Mouse (Mus musculus) adrenal gland, postnatal 14 days (tissue): ENCODE measurements around the gene Spopl. TPM values are rescaled to one million over a fixed set of nuclear protein-coding genes. Genes with fewer than 3 reads are reported as not detected.
"Not testable (repeated sequence)": the region's sequence is repeated elsewhere in the genome, so short reads cannot be mapped to it uniquely, and the experiment has no call there.

ENCODE experiments used
- DNase-seq: peaks from one replicate; pipeline ENCODE4 v3.0.0; 2021; ENCODE audit warnings: mixed read lengths
- long read RNA-seq, 2 experiments: library from polyadenylated mRNA; stranded (forward); transcript quantifications; one replicate each; pipeline ENCODE4 v2.0.0; 2021
- total RNA-seq: library from RNA; stranded (reverse); gene quantifications from 2 replicates; pipeline ENCODE4 v1.2.3, GENCODE M21; 2021

Gene Spopl
- 19.7 and 24.2 TPM in 2 replicates for total RNA-seq
- long read RNA-seq, experiment 1, full-length matches to known transcripts: 4 of 6 reads
- long read RNA-seq, experiment 1, partial matches to known transcripts: 0 of 6 reads
- long read RNA-seq, experiment 1, other reads (novel, unspliced or antisense): 2 of 6 reads
- long read RNA-seq, experiment 2, full-length matches to known transcripts: 9 of 14 reads
- long read RNA-seq, experiment 2, partial matches to known transcripts: 2 of 14 reads
- long read RNA-seq, experiment 2, other reads (novel, unspliced or antisense): 3 of 14 reads

DNA sequence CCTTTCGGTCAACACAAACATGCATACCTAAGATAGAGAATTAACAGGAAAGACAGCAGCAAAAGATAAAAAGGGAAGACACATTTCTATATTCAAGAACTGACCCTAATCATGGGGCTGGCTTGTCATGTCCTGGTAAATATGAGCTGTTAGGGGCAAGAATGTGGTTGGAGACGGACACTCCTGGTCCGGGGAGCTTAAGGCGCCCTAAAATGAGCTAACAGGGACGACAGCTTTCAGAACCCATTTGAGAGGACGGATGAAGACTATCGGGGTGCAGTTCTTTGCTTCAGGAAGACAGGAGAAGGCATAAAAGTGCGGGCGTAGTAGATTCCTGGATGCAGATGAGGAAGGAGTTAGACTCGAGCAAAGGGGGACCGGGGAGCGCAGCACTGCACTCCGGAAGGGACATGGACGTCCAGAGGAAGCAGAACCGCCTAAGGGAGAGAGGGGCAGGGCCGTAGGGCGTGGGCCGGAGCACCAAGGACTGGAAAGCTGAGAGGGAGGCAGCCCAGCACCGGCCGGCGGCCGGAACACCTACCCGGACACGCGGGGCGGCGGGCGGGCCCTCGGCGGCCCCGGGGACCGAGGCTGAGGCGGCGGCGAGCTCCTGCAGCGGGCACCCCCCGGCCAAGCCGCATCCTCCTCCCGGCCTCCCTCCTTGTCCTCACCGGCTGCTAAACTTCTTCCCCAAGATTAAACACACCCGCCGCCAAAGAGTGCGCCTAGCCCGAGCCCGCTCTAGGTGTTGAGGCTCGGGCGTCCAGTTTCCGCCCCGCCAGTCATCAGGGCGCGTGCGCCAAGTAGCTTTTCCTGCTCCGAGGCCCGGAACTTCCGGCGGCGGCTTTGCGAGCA lies at the start of gene Spopl:
TSS of gene Spopl (minus strand) at position 805 of the 855 bp plus-strand sequence.
- peak; percentile 93 for DNase-seq

DNA sequence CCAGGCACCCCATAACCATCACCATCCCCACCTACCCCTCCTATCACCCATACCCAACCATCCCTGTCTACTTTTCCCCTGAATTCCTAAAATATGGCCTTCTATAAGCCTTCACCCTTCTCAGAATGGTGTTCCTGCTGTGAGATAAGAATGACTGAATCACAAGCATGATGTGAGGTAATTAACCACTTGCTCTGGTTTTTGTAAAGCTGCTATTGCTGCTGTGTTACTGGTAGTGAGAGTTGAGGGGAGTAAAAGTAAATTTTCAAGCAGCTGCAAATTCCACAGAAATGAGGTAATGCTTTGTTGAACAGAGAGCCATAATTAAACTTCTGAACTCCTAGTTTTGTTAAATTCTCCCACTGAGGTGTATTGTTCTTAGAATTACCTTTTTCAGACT lies 48.2 kb upstream of the Spopl start:
- DNase-seq: no peak

DNA sequence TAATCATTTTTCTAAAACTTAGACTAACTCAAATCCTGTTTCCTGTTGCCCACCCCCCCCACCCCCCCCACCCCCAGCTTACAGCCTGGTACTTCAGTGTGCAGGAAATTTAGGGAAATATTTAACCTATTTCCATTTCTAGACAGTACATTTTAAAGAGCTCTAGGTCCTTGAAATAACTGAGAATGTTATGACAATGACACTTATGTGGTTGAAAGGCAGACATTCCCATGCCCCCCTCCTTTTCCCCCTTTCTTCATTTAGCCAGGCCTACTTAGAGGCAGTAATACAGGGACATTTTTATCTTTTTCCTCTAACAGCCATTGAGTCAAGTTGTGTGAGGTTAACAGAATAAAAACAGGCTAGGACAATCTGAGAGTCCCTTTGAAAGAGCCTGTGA lies 46.1 kb upstream of the Spopl start:
- DNase-seq: no peak

DNA sequence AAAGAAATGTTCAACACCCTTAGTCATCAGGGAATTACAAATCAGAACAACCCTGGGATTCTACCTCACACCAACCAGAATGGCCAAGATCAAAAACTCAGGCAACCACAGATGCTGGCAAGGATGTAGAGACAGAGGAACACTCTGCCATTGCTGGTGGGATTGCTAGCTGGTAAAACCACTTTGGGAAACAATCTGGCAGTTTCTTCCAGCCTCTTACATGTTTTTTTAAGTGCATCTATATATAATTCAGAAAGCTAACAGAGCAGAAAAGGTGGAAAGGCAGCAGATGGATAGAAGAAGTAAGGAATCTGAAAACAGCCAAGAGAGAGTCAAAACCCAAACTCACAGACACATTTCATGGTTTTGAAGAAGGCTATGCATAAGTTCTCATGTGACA lies 33.5 kb upstream of the Spopl start:
- DNase-seq: no peak

DNA sequence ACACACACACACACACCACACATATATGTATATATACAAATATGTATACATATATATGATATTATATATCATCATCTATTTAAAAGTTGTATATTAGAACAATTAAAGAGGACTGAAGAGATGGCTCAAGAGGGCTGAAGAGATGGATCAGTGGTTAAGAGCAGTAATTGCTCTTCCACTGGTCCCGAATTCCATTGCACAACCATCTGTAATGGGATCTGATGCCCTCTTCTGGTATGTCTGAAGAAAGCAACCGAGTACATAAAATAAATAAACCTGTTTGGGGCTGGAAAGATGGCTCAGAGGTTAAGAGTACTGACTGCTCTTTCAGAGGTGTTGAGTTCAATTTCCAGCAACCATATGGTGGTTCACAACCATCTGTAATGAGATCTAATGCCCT lies 16.9 kb upstream of the Spopl start:
- no peak for DNase-seq

DNA sequence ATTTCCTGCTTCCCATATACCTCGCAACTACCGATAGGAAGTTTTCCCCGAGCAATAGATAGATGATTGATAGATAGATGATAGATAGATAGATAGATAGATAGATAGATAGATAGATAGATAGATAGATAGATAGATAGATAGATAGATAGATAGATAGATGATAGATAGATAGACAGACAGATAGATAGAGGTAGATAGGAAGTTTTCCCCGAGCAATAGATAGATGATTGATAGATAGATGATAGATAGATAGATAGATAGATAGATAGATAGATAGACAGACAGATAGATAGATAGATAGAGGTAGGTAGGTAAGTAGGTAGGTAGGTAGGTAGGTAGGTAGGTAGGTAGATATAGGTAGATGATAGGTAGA lies 239 bp upstream of the Spopl start:
- not testable (repeated sequence) for DNase-seq

DNA sequence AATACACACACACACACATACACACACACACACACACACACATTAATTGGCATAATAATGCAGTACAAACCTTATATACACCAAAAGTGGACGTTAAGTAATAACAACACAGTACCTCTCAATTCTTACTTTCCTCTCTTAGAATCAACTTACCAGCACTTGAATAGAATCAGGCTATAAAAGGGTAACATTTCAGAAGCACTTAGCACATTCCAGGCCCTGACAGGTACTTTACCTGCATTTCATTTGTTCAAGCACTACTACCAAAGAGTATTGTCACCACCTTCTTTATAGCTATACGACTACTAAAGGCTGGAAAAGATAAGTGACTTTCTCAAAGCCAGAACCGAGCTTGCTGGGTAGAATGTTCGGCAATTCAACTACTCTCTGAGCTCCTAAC lies 1.3 kb downstream of the Spopl start:
- DNase-seq: no peak

DNA sequence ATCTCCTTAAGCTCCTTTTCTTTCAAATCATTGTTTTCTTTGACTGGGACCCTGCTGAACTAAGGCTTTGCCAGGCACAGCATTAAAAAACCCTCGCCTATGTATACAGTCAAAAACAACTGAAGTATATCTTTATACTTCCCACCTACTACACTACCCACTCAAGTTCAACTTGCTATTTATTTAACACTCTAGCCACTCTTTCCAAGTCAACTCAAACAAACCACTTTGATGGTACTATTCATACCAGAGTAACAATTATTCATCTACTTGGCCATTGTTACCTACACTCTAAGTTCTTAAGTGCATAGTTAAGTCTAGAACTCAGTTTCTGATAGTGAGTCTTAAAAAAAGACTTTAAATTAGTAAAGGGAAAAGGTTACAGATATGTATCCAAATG lies 3.1 kb downstream of the Spopl start:
- DNase-seq: no peak

DNA sequence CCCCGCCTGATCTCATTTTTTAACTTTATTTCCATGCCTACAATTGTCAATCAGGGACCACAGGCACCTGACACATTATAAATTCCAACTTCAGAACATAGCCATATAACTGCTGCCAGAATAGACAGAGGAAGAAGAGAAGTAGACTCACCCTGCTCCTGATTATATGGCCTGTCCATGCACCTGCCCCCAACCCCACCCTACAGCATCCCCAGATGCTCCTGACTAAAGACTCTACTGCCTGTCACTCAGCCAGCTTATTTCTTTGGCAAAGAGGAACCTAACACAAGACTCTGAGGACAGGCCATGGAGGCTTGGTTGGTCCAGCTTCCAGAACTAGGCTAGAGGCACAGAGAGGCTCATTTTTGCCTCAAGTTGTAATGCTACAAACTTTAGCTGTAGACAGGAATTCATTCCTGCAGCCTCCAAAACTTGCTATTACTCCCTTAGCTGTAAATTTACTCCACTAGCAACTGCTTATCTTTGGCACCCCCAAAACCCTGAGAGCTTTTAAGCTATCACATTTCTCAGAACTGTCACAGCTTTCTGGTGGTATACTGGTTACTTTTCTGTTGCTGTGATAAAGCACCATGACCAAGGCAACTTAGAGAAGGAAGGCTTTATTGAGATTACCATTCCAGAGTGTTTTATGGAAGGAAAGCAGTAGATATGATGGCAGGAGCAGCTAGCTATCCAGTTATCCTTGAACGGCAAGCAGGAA lies 6.7 kb downstream of the Spopl start:
- no peak for DNase-seq

DNA sequence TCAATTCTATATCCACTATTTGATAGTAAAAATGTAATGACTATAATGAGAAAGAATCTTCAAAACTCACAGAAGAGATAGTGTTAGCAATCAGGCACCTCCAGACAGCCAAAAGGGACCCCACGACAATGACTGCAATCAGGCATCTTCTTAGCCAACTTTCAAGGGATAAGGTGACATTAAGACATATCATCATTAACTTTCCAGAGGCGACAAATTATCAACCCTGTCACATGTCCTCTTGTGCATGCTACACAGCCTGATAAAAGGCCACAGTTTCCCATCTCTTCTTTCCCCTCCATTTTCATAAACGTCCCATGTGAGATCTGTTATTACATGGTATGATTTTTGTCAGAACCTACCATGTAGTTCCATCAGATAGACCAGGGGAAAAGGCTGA lies 9.0 kb downstream of the Spopl start:
- DNase-seq: no peak

DNA sequence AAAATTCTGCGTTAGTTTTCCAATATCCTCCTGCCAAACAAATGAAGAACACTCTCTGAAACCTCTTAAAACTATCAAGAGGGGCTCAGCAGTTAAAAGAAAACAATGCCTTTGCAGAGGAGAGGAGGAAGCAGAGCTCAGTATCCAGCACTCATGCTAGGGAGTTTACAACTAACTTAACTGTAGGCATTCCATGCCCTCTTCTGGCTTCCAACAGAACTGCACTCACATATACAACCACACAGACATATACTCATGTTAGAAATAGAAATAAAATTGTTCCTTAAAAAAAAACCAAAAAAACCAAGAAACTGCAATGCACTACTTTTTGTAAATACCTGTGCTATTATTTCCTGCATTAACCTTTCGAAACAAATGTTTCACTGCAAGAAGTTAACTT lies 12.7 kb downstream of the Spopl start:
- no peak for DNase-seq

DNA sequence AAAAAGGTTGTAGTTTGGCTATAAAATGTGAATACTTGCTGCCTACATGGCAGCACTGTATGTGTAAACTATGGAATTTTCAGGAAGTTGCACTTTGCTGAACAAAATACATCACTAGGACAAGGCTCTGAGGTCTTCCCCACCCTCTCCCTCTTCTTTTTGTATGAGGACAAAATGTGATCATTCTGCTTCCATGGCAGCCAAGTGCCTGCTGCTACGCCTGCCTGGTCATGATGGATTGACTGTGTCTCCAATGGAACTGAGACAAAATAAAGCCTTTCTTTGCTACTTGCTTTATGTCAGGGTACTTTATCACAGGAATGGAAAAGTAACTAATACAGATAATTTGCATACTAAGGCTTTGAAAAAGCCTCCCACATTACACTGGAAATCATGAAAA lies 20.7 kb downstream of the Spopl start:
- DNase-seq: no peak

DNA sequence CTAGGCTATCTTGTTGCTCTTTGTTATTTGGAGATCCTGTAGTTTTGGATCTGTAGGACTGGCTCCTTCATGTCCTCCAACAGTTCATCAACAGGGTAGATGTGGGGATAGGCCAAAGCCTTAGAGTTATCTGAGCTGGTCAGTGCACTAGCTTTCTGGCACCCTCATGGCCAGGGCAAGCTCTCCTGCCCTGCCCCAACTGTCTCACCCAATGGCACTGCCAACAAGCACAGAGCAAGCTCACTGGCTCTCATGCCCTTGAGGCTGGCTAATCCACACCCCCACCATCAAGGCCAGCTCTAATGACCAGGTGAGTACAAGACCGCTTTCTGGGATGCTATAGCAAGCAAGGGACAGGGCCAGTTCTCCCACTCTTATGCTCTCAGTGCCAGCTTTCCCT lies 24.7 kb downstream of the Spopl start:
- no peak for DNase-seq

DNA sequence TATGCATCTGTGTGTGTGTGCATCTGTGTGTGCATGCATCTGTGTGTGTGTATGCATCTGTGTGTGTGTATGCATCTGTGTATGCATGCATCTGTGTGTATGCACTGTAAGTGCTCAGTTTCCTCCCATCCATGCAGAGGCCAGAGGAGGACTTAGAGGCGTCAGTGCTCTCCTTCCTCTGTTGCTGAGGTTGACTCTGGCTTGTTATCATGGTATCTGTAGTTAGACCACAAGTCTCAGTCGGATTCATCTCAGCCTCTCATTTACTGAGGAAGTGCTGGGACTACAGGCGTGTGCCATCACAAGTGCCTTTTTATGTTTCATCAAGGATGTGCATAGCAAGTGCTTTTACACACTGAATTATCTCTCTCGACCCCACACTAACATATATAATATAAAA lies 31.9 kb downstream of the Spopl start:
- no peak for DNase-seq

DNA sequence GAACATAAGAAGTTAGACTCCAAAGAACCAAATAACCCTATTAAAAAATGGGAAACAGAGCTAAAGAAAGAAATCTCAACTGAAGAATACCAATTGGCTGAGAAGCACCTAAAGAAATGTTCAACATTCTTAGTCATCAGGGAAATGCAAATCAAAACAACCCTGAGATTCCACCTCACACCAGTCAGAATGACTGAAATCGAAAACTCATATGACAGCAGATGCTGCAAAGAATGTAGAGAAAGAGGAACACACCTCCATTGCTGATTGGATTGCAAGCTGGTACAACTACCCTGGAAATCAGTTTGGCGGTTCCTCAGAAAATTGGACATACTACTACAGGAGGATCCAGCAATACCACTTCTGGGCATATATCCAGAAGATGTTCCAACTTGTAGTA lies 44.2 kb downstream of the Spopl start:
- DNase-seq: not testable (repeated sequence)

DNA sequence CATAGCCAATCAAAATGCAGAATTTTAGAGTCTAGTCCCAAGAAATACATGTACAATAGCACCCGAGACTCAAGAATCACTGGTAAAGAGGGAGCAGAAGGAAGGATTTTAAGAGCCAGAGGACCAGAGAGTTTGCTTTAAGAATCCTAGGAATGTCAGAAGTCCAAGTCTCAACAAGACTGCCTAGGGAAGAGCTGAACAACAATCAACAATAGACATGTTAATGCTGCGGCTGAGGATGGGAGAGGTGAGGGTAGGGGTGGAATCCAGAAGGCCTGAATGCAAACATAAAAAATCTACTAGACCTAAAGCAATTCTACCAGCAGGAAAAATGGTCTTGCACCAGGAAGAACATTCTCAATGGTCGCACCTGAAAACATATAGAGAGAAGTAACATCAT lies 66.8 kb downstream of the Spopl start:
- DNase-seq: no peak

DNA sequence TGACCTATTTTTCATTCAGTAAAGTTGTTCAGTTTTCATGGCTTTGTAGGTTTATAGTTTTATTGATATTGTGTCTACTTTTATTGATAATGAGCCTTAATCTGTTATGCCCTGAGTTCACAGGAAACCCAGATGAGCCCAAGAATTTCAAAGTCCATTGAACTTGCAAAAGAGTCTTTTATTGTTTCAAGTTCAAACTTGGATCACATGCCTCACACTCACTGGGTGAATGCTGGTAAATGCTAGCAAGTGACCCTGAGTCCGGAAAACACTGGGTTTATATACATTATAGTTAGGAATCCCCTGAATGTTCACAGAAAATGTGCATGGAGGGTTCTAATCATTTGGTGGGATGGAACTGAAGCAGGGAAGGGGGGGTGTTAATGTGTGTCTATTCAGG lies 90.2 kb downstream of the Spopl start:
- DNase-seq: no peak

DNA sequence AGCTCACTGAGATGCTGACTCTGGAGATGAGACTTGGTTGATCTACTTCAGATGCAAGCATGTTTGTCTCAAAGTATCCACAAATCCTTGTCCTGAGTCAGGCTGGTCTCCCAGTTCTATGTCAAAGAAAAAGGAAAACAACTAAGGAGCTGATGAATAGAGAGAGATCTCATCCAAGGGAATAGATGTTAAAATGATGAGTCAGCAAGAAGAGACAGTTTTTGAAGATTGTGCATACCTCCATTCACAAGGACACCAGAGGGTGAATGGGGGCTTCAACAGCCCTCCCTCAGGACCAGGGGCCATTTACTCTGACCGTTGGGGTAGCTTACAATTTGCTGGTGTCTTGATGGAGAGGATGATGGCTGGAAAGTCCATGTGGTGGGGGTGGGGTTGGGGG lies 104.4 kb downstream of the Spopl start:
- DNase-seq: no peak

DNA sequence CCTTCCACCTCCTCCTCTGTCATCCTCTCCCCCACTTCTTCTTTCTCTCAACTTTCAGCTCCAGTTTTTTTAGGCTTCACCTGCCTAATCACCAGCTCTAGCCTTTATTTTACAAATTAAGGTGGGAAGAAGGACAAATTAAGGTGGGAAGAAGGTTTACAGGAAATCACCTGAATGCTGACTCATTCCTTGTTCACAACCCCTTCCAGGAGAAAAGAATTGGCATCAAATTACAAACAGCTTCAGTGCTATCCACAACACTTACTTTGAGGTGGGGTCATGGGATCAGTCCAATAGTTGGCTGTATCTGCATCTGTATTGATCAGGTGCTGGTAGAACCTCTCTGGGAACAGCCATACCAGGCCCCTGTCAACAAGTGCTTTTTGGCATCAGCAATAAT lies 114.5 kb downstream of the Spopl start:
- no peak for DNase-seq
